Mouse (Mus musculus) neutrophil, adult 83 days (primary cell): ENCODE data around the gene Zmat1. TPM values are rescaled to one million over a fixed set of nuclear protein-coding genes. Genes with fewer than 3 reads are reported as not detected.

Source experiments
- total RNA-seq, 2 experiments: library from RNA; stranded (reverse); gene quantifications; one replicate each; pipeline ENCODE4 v1.2.4; 2023

Zmat1 gene
- total RNA-seq = 1 to 10 TPM; 3.0 to 3.8 TPM

GRCm38 (mm10) chrX:135008720-135009470 is at the start of gene Zmat1:
TSS of gene Zmat1 (minus strand) at chrX:135009209.

GRCm38 (mm10) chrX:134964546-134964945 is 44.5 kb downstream of the Zmat1 start, which contains the start of gene Nxf2:
TSS of gene Nxf2 (minus strand) at chrX:134964754.

Other genes with a start within 250 kb of the Zmat1 start
- 1 to 10 TPM; 1.6 to 2.6 TPM for gene Armcx2, start 200.0 kb downstream of the Zmat1 start, total RNA-seq
- not detected for gene Nxf2, start 44.5 kb downstream of the Zmat1 start, total RNA-seq
- gene Gm15023, start 168.4 kb upstream of the Zmat1 start, total RNA-seq = not detected
- not detected for gene Tceal6, start 201.5 kb upstream of the Zmat1 start, total RNA-seq